Mouse (Mus musculus): ENCODE data around the gene Lrp5. TPM values are rescaled to one million over a fixed set of nuclear protein-coding genes. Genes with fewer than 3 reads are reported as not detected.

The Lrp5 gene
- polyA plus RNA-seq, 1 experiment from 2014 or later = 44.9 TPM

DNA sequence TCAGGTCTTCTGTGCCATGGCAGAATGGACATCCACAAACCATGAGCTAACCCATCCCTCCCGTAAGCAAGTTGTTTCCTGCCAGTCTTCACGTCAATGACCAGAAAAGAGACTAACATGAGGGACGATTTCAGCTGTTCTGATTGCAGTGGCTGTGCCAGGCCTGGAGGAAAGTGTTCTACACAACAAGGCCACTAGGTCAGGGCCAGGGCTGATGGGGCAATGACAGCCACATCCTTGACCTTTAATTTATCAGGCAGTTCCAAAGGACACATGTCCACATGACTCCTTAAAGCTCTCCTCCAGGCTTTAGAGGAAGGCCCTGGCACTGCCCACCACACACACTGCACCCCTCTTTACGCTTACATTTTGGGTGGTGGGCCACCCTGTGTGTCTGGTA, 9.1 kb upstream of the Lrp5 start:
- H3K27me3 ChIP-seq = no peaks in the 10 kb centered on the region
- DNase-seq (ENCODE audit: low read depth, low spot score) (no peak), ATAC-seq (no peak)
- TF ChIP-seq CTCF (IDR thresholded peaks at IDR 0.05) = no peak
- ChIA-PET CTCF (no interaction called here), POLR2A (no interaction called here)
- in situ Hi-C loops (cut with MboI; ENCODE audit: low pct_unique_long_range_greater_than_20kb) = no loop called here

DNA sequence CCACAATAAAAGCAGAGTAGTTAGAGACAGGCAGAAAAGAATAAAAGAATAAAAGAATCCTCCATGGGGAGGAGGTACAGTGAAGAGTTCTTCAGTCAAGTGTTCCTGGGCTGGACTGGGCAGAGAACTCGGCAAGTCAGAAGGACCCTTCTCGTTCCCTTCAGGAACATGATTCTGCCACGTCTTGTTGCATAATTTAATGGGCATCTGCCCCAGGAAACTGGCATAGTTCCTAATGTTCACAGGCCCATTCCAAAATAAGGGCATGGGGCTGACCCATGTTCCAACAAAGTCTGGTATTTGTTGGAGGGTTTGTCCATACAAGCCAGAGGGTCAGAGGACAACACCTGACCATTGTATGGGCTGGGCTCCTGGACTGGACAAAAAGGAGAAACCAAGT, 8.6 kb upstream of the Lrp5 start:
- H3K27me3 ChIP-seq = no peaks in the 10 kb centered on the region
- ChIA-PET POLR2A (no interaction called here), CTCF (no interaction called here)
- in situ Hi-C loops (cut with MboI; ENCODE audit: low pct_unique_long_range_greater_than_20kb) = no loop called here
- DNase-seq (ENCODE audit: low read depth, low spot score) = no peak
- no peak for TF ChIP-seq CTCF (IDR thresholded peaks at IDR 0.05)
- ATAC-seq = no peak

DNA sequence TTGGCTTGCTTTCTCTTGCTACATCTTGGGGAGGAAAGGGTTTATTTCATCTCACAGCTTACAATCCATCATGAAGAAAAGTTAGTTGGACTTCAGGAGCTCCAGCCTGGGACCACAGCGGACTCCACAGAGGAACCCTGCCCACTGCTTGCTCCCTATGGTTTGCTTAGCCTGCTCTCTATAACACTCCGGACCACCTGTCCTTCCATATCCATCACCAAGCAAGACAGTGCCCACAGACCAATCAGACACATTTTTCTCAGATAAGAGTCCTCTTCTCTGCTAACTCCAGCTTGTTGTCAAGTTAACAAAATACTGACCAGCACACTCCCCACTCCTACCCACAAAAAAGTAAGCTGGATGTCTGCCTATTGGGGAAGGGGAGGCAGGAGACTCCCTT, 8.1 kb upstream of the Lrp5 start:
- ChIA-PET POLR2A (interaction anchor here (1.3 kb wide), 1 partner anchor 13 kb away, joined by 3 read pairs; the partner anchor contains the start of gene 1810055G02Rik), CTCF (interaction anchor here (0.7 to 1.3 kb wide), 2 partner anchors 10 to 67 kb away, joined by 3 read pairs; no protein-coding TSS in a partner anchor)
- TF ChIP-seq CTCF (IDR thresholded peaks at IDR 0.05) = no peak
- in situ Hi-C loops (cut with MboI; ENCODE audit: low pct_unique_long_range_greater_than_20kb) = no loop called here
- DNase-seq (ENCODE audit: low read depth, low spot score) (no peak), ATAC-seq (no peak)
- H3K27me3 ChIP-seq = no peaks in the 10 kb centered on the region

DNA sequence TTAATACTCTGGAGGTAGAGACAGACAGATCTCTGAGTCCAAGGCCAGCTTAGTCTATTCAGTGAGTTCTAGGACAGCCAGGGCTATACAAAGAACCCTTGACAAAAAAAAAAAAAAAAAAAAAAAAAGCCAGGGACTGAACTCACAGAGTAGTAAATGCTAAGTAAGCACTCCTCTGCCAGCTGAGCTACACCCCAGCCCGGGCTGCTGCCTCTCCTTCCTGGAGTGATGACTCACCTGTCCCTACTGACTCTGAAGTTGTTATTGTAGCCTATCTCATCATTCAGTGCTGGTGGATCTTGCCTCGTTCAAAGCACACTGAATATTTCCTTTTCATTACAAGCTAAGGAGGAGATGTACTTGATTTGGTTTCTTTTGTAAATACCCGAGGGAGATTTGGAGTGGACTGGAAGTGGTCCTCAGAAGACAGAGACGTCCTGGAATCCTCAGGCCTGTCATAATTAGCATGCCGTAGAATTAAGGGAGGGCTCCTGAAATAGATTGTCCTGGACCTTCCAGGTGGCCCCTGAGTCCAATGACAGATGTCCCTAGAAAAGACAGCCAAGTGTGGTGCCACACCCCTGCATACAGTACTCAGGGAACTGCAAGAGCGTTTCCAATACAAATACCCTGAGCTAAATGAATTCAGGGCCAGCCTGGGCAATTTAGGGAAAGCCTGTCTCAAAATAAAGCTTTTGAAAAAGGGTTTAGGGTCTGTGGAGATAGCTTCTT, 6.2 kb upstream of the Lrp5 start:
- no peak for TF ChIP-seq CTCF (IDR thresholded peaks at IDR 0.05)
- DNase-seq (ENCODE audit: low read depth, low spot score) (no peak), ATAC-seq (no peak)
- CTCF ChIA-PET = interaction anchor here (1.3 kb wide), 2 partner anchors 11 to 31 kb away, joined by 3 read pairs; no protein-coding TSS in a partner anchor
- in situ Hi-C loops (cut with MboI; ENCODE audit: low pct_unique_long_range_greater_than_20kb) = no loop called here
- H3K27me3 ChIP-seq = no peaks in the 10 kb centered on the region
- POLR2A ChIA-PET = no interaction called here

DNA sequence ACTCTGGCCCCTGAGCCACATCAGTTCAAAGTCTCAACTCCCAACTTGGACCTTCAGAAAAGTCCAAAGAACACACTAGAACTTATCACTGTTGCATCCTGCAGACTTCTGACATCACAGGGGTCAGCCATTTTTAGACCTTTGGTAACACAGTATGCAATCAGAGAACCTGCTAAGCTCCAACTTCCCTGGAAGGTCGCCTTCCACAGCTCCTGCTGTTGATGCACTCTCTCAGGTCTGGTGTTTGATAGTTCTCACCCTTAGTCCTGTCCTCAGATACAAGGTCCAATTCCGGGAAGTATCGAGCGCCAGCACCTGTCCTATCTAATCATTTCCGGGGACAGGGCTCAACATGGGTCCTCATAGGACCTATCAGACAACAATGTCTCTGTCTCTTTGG, 5.0 kb upstream of the Lrp5 start:
- TF ChIP-seq CTCF (IDR thresholded peaks at IDR 0.05) = no peak
- H3K27me3 ChIP-seq = no peaks in the 10 kb centered on the region
- in situ Hi-C loops (cut with MboI; ENCODE audit: low pct_unique_long_range_greater_than_20kb) = no loop called here
- DNase-seq (ENCODE audit: low read depth, low spot score) (no peak), ATAC-seq (no peak)
- ChIA-PET POLR2A (no interaction called here), CTCF (interaction anchor here (1.5 to 3.6 kb wide), 2 partner anchors 9 to 75 kb away, joined by 3 to 14 read pairs; partner anchors contain the start of gene Kmt5b)

DNA sequence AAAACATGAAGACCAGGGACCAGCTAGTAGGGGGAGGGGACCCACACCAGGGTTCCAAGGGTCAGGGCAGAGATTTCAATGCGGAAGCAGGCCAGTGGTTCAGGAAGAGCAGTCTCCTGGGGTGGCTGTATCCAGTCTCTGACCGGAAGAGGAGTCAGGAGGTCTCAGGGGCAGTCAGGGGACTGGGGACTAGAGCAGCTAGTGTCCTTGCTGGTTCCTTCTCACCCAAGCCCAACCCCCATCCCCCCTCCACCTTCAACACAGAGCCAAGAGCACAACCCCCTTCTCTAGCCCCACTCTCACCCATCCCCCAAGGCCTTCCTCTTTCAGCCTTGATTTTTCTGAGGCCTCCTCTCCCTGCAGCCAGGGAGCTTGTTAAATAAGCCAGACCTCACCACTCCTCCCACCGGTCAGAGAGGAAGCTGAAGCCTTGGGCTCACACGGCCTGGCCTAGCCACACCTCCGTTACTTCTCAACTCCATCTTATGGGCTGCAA, 1.4 kb upstream of the Lrp5 start:
- H3K27me3 ChIP-seq = no peaks in the 10 kb centered on the region
- CTCF ChIA-PET = interaction anchor here (1.0 to 1.5 kb wide), 4 partner anchors 11 to 65 kb away, joined by 3 to 4 read pairs (median 3); no protein-coding TSS in a partner anchor
- in situ Hi-C loops (cut with MboI; ENCODE audit: low pct_unique_long_range_greater_than_20kb) = no loop called here
- DNase-seq (ENCODE audit: low read depth, low spot score) (no peak), ATAC-seq (no peak)
- no peak for TF ChIP-seq CTCF (IDR thresholded peaks at IDR 0.05)
- POLR2A ChIA-PET = no interaction called here

DNA sequence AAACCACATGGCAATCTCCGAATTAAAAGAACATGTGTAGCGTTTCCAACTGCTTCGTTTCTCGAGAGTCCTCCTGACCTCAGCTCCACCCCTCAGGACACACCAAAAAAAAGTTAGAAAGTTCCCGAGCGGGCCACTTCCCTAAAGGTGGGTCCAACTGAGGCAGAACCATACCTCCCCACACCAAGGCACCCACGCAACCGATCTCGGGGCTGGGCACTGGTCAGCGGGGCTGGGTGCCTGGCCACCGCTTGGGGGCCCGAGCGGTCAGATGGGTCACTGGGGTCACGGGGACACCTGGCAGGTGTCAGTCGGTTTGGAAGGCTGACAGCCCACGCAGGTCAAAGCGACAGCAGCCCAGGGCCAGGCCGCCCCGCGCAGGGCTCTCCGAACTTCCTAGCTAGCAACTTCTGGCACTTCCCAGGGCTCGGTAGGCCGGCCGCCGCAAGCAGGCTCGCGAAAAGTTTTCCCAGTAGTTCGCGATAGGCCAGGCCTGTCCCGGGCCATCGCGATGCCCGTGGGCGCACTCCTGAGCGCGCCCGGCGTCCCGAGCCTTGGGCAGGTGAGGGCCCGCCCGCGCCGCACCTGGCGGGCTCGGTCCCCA, 651 bp downstream of the Lrp5 start:
- TF ChIP-seq CTCF (IDR thresholded peaks at IDR 0.05) = no peak
- ChIA-PET CTCF (interaction anchor here (1.2 to 1.9 kb wide), 2 partner anchors 32 to 62 kb away, joined by 3 to 7 read pairs; no protein-coding TSS in a partner anchor), POLR2A (no interaction called here)
- ATAC-seq (no peak), DNase-seq (ENCODE audit: low read depth, low spot score) (no peak)
- H3K27me3 ChIP-seq = no peaks in the 10 kb centered on the region
- in situ Hi-C loops (cut with MboI; ENCODE audit: low pct_unique_long_range_greater_than_20kb) = no loop called here

DNA sequence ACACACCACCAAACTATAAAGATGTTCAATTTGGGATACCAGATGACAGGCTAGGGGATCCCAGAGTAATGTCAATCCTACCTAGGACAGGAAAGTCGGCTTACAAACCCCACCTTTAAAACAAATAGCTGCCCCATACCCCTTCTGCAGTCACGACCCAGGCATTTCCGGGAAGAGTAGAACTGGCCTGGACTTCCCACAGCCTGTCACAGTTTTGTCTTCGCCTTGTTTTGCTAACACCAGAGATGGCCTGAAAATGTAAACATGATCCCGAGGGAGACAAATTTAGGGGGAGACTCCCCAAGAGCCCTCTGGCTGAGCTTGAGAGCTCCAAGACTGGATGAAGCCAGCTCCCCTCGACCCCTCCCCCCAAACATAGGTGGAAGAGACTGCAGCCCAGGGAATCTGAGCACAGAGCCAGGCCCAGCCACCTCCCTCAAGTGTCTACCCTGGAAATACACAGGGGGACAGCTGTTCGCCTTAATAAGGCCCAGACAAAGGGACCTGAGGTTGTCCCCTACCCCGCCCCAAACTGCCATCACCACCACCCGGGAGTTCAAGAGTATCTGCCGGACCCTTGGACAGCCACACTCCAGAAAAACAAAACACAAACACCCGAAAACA, 1.3 kb downstream of the Lrp5 start:
- no peaks in the 10 kb centered on the region for H3K27me3 ChIP-seq
- POLR2A ChIA-PET = interaction anchor here (1.4 kb wide), 1 partner anchor 61 kb away, joined by 11 read pairs; no protein-coding TSS in a partner anchor
- DNase-seq (ENCODE audit: low read depth, low spot score) = no peak
- CTCF ChIA-PET = interaction anchor here (1.1 to 1.9 kb wide), 3 partner anchors 9 to 61 kb away, joined by 3 to 7 read pairs (median 3); no protein-coding TSS in a partner anchor
- in situ Hi-C loops (cut with MboI; ENCODE audit: low pct_unique_long_range_greater_than_20kb) = no loop called here
- ATAC-seq = no peak
- TF ChIP-seq CTCF (IDR thresholded peaks at IDR 0.05) = no peak

DNA sequence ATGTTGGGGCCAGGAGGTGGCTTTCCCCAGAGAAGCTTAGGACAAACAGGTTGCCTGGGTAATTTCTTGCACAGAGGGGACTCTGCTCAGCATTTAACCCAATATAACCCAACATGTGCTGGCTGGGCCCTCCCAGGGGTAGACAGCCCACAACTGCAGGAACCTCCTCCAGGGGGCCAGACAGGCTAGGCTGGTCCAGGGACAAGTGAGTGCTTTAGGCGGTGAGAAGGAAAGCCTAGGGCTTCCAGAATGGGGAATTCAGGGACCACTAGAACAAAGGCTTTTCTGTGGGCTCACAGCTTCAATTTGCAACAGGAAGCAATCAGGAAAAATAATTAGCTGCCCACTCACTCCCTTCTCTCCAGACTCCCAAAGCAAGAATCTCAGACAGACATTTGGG, 1.9 kb downstream of the Lrp5 start:
- no peak for DNase-seq (ENCODE audit: low read depth, low spot score)
- ChIA-PET CTCF (interaction anchor here (1.1 to 1.9 kb wide), 3 partner anchors 9 to 60 kb away, joined by 3 to 7 read pairs (median 3); no protein-coding TSS in a partner anchor), POLR2A (interaction anchor here (0.6 to 1.4 kb wide), 2 partner anchors 60 to 126 kb away, joined by 3 to 11 read pairs; no protein-coding TSS in a partner anchor)
- in situ Hi-C loops (cut with MboI; ENCODE audit: low pct_unique_long_range_greater_than_20kb) = no loop called here
- ATAC-seq = no peak
- TF ChIP-seq CTCF (IDR thresholded peaks at IDR 0.05) = no peak
- no peaks in the 10 kb centered on the region for H3K27me3 ChIP-seq

DNA sequence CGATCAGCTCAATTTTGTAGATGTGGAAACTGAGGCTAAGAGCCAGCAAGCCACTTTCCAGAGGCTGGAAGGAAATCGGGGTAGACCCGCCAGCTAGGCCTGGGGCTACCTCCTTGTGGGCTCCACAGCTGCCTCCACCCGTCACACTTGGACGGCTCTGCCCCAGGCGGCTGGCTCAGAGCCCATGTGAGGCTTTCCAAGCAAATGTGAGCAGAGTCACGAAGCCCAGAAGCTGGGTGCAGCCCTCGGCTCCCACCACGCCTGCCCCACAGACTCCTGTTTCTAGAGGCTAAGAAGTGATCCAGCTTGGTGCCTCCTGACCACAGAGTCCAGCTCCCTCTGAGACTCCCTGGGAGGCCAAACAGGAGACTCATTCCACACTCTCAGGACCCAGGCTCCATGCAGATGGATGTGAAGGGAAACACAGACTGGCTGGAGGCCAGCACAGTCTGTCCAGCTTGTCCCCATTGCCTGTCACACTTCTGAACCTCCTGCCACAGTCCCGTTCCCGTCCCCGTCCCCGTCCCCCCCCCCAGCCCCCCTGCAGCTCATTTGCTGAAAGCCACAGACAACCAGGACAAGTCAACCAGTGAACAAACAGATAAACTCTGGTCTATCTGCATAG, 4.9 kb downstream of the Lrp5 start:
- ChIA-PET POLR2A (no interaction called here), CTCF (interaction anchor here (1.0 to 1.4 kb wide), 3 partner anchors 17 to 57 kb away, joined by 3 to 4 read pairs (median 4); no protein-coding TSS in a partner anchor)
- ATAC-seq (peak; percentile 89), DNase-seq (ENCODE audit: low read depth, low spot score) (peak; percentile 93)
- TF ChIP-seq CTCF (IDR thresholded peaks at IDR 0.05) = no peak
- H3K27me3 ChIP-seq = no peaks in the 10 kb centered on the region
- in situ Hi-C loops (cut with MboI; ENCODE audit: low pct_unique_long_range_greater_than_20kb) = no loop called here
